Mouse (Mus musculus) ovary, postnatal 10 days (tissue): ENCODE results near the gene Kpna1.
"Not testable (repeated sequence)": the region's sequence is repeated elsewhere in the genome, so short reads cannot be mapped to it uniquely, and the experiment has no call there.

Experiments used
- DNase-seq: peaks from one replicate; pipeline ENCODE4 v3.0.0; 2022; ENCODE audit warnings: low spot score

The Kpna1 gene

DNA sequence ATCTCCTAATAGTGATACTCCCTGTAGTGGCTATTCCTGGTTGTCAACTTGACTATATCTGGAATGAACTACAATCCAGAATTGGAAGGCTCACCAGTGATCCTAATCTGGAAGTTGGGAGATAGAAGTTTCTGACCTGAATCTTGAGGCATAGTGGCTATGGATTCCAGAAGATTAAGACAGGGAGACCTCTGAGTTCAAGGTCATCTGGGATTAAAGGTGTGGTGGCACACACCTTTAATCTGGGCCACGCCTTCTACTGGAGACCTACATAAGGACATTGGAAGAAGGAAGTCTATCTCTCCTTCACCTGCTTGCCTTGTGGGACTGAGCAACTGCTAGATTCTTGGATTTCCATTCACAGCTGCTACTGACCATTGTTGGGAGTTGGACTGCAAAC is at the start of gene Kpna1:
Gene Kpna1, plus strand, starts transcription at position 301 of the 400 bp plus-strand sequence.
- not testable (repeated sequence) for DNase-seq

DNA sequence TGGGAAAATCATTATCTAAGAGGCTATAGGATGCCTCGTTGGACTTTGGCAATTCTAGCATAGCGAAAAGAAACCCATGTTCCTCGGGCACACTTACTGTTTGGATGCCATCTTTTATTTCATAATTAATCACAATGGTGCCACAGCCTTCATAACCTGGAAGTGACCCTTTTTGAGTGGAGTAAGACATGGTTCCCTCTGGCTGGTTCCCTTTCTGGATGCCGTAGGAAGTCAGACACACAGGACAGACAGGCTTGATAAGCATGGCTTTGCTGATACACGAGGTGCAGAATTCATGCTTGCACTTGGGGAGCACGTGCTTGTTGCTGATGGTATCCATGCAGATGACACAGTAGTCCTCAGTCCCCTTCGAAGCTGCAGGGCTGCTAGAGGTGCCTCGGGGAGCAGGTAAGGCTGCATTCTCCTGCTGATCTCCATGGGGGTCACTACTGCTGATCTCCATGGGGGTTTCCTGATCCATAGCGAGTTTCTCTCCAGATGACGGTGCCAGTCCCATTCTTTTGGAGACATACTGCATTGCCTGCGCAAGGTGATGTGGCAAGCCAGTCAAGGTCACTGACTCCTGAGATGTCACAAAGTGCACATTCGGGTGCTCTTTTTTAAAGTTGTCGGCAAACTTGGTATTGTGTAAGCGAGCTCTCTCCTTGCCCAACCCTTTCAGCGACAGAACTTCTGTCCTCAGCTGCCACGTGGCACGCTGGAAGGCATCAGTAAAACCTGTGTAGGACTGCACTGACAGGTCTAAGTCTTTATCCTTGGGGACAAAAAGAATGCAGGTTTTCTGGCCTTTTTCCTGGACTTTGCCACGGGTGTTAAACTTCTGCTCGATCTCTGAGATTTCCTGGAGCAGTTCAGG is 46.1 kb upstream of the Kpna1 start:
- no peak for DNase-seq

DNA sequence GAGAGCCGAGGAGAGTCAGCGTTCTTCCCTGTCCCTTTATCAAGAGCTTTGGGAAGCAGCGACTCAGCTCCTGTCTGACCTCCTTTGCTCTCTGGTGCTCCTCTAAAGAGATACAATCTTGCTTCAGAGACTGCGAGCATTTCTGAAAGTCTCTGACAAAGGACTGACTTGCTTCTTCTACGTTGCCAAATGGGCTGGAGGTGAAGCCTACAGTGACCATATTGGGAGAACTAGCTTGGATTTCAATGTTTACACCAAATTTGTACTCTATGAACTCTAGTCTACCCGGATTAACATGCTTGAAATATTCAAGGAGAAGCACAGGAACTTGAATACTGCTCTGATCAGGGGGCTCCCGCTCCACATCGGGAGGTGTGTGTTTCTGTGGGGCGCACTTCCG is 45.4 kb upstream of the Kpna1 start:
- DNase-seq, result no peak

DNA sequence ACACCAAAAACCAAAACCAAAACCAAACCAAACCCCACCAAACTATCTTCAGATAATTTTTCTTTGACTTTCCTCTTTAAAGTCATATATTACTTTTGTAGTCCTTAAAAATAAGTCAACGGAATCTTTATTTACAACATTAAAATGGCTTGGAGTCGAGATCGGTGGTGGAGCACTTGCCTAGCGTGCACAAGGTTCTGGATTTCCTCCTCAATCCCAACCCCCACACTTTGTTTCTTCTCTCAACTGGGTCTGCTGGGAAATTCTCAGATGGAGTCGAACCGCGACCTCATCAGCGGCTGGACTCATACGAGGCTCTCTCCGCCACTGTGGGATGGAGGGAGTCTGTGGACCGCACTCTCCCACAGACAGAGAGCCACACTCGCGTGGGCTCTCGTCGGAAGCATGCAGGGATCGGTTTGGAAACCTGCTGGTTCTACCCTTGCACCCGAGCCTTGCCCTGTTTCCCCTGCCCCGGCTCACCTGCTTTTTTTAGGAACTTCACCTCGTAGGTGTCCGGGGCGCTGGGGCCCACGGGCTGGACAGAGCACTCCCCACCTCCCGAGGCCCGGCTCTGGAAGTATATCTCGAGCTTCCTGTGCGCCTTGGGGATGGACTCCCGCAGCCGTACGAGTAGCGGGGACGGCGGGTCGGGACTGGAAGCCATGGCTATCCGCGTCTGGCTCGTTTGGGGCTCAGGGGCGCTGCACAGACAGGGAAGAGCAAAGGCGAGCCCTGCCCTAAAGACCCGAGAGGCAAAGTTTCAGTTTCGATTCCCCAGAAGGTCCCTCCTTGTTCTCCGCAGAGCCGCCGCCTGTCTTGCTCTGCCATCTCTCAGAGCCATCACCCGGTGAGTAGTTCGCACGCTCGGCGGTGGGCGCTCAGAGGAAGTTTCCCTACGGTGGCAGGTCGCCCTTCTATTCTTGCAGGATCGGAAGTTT is 40.1 kb upstream of the Kpna1 start, which contains the start of the genes Parp9 and Dtx3l:
Gene Parp9, plus strand, starts transcription at position 260 of the 941 bp plus-strand sequence.
Gene Dtx3l, minus strand, starts transcription at position 941 of the 941 bp plus-strand sequence.
- DNase-seq, result peak; percentile 41

DNA sequence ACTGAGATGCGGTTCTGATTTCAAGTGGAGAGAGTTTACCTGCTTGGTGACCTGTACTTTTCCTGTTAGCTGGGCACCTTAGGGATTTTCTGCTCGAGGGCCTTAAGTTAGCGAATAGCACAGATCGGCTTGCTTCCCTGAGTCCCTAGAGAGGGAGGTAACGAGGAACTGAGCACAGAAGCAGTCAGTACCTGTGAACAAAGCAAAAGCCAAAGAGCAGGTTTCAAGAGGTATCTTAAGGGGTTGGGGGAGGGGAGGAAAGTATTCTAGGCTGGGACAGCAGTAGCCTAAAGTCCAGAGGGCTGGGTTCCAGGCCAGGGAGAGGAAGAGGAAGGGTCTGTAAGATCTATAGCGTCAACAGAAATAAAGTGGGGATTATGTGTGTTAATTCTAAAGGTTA is 39.3 kb upstream of the Kpna1 start:
- DNase-seq, result no peak

DNA sequence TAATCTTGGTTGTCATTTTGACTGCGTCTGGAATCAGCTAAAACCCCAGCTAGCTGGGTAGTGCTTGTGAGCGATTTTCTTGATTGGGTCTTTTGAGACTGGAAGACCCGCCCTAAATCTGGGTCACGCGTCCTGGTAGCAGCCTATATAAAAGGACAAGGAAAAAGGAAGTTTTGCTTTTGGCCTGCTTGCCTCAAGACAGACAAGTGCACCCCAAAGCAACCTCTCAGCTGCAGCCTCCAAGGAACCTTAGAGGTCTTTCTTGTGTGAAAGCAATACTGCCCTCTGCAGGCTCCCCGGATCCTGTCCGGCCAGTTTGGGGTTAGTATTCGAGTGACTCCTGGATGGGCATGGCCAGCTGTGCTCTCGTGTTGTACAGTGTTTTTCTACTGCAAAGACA is 38.9 kb upstream of the Kpna1 start:
- peak; percentile 47 for DNase-seq

DNA sequence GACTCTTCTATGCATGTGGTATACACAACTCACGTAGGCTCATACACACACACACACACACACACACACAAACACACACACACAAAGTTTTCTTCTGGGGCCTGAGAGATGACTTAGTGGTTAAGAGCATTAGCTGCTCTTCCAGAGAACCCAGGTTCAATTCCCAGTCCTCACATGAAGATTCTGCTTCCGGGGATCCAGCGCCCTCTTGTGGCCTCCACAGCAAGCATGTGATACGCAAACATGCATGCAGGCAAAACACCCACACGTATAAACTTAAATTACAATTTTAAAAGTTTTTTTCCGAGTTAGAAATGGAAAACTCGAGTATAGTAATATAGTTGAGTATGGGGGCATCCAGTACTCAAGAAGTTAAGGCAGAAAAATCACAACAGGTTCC is 37.2 kb upstream of the Kpna1 start:
- DNase-seq, result no peak

DNA sequence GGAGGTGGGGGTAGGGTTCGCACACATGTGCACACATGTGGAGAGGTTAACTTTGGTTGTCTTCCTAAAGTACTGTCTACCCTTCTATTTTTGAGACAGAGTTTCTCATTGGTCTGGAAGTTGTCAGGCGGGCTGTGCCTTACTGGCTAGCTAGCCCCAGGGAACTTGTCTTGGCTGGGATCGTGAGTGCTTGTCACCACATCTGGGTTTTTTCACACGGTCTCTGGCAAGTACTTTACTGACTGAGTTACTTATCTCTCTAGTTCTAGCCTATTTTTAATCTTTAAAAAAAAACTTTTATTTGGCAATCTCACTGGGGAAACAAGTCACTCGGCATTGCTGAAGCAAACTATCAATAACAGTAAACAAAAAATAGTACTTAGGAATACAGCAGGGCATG is 29.3 kb upstream of the Kpna1 start:
- no peak for DNase-seq

DNA sequence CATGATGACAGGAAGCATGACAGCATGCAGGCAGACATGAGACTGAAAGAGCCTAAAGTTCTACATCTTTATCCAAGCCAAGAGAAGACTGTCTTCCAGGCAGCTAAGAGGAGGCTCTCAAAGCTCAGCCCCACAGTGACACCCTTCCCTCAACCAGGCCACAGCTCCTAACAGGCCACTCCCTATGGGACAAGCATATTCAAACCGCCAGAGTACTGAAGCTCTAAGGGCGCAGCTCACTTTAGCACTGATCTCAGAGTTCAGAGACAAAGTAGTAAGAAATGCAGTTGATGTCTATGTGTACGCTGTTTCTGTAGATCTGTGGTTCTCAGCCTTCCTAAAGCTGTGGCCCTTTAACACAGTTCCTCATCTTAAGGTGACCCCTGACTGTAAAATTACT is 27.3 kb upstream of the Kpna1 start:
- DNase-seq, result no peak

DNA sequence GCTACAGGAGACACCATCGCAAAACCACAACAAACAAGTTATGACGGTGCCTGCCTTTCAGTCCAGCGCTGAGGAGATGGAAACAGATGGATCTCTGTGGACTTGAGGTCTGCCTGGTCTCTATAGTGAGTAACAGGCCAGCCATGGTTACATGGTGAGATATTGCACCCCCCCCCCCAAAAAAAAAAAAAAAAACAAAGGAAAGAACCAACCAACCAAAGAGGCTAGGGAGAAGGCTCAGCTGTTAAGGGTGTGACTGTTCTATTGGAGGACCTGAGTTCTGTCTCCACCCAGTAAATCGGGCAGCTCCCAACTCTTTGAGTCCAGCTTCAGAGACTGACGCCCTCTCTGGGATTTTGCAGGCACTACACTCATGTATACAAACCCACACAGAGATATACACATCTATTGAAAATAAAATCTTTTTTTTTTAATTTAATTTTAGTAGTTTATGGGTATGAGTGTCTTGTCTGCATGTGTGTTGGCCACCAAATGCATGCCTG is 25.9 kb upstream of the Kpna1 start:
- DNase-seq, result no peak

DNA sequence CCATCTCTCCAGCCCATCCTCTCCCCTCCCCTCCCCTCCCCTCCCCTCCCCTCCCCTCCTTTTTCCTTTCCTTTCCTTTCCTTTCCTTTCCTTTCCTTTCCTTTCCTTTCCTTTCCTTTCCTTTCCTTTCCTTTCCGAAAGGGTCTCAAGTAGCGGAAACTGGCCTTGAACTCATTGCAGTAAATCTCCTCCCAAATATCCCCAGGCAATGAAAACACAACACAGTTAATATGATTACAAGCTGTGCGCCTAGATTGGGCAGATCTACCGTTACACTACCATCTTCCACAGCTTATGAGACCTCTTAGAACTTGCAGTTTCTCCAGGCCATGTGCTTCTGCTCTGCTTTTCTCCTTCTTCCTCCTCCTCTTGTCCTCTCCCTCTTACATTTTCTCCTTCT is 12.6 kb upstream of the Kpna1 start:
- DNase-seq, result not testable (repeated sequence)

DNA sequence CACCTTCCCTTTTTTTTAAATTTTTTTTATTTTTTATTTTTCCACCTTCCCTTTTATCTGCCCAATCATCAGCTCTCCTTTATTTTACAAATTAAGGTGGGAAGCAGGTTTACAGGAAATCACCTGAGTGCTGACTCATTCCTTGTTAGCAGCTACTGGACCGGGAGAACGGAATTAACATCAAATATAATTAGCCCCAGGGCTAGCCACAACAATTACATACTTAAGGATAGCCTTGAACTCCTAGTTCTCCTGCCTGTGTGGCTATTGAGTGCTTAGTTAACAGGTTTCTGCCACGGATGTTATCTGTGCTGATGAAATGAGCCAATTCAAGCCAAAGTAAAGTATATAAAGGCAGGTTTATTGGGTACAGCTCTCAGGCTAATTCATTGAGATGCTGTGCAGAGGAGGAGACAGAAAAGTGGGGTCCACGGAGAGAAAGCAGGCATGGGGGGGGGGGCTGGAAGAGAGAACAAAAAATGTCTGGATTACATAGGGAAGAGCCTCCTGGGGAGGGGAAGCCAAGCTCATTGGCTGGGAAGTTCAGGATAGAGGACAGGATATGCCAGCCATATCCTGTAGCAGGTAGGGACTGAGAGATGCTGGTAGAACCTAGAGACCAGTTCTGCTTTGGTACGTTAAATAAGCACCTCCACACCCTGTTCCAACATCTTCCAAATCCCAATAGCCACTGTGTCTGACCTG is 12.0 kb upstream of the Kpna1 start:
- DNase-seq, result no peak

DNA sequence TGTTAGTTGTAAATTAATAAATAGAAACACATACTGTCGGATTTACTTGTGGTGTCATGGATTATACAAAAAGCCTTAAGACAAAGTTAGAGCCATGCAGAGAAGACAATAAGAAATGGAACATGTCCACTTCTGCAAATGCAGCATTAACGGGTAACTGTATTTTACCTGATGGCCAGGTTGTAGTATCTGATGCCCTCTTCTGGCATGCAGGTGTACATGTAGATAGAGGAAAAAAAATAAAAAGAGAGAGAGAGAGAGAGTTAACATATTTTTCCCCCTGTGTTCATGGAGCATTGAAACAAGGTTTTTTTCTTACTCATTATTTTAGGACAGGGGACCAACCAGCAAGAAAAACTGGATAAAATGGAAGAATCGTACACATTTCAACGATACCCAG is 11.2 kb upstream of the Kpna1 start:
- no peak for DNase-seq

DNA sequence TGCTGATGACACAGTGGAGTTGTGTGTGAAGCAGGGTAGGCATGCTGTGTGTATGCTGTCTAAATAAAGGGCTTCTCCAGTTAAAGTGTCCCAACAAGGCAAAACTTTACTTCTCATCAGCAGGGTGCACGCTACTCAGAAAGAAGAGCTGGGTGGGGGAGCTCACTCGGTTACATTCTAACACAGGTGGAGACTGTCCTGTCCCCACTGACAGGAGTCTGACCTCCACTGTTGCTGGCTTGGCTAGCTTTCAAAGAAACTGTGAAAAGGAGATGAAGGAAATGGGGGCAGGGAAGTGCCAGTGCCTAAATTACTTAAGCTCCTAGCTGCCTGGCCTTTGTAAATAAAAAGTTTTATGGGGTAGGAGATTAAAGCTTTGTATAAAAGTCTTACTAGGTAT is 10.4 kb upstream of the Kpna1 start:
- DNase-seq, result no peak

DNA sequence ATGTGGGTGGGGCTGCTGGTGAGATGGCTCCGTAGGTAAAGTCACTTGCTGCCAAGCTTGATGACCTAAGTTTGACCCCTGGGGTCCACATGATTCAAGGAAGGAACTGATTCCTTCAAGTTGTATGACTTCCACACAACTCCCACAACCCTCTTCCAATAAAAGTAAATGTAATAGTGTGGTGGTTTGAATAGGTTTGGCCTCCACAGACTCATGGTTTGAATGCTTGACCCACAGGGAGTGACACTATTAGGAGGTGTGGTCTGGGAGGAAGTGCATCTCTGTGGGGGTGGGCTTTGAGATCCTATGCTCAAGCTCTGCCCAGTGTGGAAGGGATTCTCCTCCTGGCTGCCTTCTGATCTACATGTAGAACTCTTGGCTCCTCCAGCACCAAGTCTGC is 4.5 kb upstream of the Kpna1 start:
- DNase-seq, result no peak

DNA sequence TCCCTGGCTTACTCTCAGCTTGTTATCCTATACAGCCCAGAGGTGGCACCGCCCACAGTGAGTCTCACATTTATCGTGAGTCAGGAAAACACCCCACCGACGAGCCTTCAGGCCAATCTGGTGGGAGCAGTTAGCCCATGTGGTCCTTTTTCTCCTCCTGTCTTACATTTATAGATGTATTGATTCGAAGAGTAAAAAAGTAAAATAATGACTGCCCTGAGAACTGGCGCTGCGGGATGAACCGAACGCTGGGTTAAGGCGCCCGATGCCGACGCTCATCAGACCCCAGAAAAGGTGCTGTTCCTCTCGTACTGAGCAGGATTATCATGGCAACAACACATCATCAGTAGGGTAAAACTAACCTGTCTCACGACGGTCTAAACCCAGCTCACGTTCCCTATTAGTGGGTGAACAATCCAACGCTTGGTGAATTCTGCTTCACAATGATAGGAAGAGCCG is 2.8 kb downstream of the Kpna1 start:
- peak; percentile 100 for DNase-seq

DNA sequence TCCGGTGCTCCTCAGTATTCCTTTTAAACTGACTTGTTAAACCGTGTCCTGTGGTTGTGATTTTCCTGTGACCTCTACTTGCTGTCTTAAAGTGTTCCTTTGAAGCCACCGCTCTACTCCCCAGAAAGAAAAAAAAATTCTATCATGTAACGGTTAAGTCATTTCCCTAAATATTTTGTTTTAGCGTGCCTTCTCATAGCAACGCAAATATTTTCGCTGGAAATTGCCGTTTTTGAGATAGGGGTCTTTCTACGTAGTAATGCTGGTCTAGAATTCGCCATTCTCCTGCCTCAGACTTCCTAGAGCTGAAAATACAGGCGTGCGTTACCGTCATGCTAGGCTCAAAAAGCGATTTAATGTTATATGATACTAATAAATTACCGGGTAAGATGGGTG is 4.0 kb downstream of the Kpna1 start:
- DNase-seq, result no peak

DNA sequence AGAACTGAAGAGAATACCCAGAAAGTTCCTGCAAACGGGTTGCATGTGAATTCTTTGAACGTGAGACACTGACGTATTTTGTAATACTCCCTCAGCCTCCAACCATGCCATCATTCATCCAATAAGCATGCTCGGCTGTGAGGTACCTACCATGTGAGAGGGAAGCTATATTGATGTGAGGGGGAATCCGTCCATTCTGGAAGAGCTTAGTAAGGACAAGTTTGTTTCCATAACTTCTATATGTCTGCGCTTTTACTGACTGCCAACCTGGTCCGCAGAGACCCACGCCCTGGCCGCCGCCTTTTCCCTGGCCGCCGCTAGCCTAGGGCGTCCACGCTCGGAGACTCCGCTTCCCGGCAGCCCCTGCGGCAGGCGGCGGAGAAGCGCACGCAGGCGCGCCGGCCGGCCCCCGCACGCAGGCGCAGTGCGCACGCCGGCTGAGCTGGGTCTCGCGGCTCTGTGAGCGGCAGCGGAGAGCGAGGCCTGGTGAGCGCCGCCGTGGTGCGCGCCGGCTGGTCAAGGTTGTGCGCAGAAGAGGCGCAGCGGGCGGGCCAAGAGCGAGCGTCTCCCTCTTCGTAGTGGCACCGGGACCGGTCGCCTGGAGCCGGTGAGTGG is 4.5 kb downstream of the Kpna1 start:
- peak; percentile 83 for DNase-seq

DNA sequence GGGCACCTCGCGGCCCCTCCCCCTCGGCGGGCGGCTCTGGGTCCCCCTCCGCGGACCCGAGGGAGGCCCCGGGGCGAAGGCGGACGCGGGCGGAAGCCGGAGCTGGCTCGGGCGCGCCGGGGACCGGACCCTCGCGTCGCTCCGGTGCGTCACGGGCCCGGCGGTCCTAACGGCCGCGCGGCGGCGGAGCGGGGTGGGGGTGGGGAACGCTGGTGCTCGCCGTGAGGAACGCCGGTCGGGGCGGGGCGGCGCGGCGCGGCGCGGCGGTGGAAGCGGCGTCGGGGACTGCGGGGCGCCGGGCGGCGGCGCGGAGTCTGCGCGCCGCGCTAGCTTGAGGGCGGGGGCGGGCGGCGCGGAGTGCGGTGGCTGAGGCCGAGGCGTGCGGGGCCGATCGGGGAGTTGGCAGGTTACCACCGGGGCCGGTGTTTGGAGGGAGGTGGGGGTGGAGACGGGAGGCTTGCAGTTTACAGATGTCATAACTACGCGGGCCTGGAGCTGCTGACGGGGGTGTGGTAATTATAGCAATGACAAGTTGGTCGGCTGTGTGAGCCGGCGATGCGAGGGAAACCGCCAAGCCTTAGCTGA is 5.1 kb downstream of the Kpna1 start:
- peak; percentile 20 for DNase-seq

DNA sequence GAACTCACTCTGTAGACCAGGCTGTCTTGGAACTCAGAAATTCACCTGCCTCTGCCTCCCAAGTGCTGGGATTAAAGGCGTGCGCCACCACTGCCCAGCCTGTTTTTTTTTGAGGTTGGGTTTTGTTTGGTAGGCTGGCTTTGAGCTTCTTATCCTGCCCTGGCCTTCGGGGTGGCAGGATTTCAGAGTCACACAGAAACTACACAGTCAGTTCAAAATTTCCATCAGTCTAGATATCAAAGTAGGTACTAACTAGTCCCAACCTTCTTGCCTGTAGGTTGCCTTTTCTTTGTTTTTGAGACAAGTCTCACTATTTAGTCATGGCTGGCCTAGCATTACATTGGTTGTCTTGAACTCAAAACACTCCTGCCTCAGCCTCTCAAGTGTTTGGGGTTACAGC is 5.9 kb downstream of the Kpna1 start:
- no peak for DNase-seq

DNA sequence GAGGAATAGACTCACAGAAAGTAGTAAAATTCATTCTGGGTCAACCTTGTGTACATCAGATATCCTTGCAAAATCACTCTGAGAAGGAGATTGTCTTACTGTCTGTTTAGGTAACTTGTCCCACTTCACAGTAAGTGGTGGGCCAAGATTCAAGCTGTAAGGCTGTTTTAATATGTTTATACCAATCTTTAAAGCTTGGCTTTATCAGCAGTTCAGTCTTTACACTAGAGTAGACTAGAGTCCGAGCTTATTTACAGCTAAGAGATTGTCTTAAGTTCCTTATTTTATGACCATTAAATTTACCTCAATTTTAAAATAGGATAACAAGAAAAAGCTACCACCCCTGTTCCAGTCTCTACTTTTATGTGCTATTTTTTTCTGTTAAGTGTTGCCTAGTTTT is 9.4 kb downstream of the Kpna1 start:
- no peak for DNase-seq
